In the genomic region with DNA sequence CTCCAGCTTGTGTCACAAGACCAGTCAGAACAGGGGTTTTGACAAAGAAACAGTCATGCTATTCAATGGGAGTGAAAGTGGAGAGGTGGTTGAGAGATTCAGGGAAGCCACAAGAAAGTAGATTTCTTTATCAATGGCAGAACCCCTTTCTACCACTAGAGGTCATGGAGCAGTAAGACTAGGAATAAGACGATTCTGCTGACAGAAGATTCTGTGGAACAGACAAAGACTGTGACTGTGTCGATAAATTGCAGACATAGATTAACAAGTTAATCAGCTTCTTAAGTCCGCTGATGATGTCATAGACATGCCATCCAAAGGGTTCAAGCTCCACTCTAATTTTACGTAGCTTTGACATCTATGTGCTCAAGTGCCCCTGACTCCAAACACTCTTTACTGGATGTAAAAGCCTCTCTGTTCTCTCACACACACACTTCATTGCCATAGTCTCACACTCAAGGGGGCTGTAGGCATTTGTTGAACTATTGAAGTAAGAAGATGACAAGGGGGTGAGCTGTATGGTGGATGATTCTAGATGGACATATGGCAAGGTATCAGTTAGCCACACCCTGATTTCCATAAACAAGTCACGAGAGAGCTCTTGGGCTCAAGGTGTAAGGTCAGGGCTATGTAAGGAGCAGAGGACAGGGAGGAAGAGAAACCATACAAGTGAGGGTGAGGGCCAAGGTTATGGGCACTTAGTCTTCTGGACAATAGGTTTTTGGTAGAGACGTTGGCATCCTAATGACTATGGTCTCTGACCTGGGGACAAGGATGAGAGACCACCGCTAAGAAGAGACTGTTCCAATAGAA, we compare ENCODE assay signal across 9 mouse cellular contexts.
DNase-seq lines count a peak whose midpoint lies in the region; ATAC-seq and TF ChIP-seq lines count a peak whose summit lies in the region.
"Had no signal": no experiment of that assay in that cellular context is flagged by ENCODE, and none has a peak within 500 bp of the region (broad histone marks: within the 10 kb centered on the region; RNA-seq: fewer than 3 reads in every experiment).

No protein-coding gene starts in this region.

- no peaks in the 10 kb centered on the region for H3K36me3 ChIP-seq in heart, adult 2 months (ENCODE audit: control insufficient read depth, insufficient read depth, low read length)
- no peaks in the 10 kb centered on the region for H3K36me3 ChIP-seq in forebrain, embryonic 12.5 days (replicated peaks)
- H3K36me3 ChIP-seq in liver, postnatal 0 days (replicated peaks; ENCODE audit: insufficient read depth, low read length): no peaks in the 10 kb centered on the region
- no peaks in the 10 kb centered on the region for H3K36me3 ChIP-seq in stomach, embryonic 16.5 days (ENCODE audit: control insufficient read depth, insufficient read depth, low read length)

- no peaks in the 10 kb centered on the region for H3K79me2 ChIP-seq in heart, adult 2 months (replicated peaks; ENCODE audit: control insufficient read depth, insufficient read depth, low read length)

- DNase-seq in heart, adult 2 months: no peak
- DNase-seq in heart, postnatal 36 days: no peak
- peak; percentile 62 for DNase-seq in thymus, postnatal 14 days
- no peak for DNase-seq in thymus, postnatal 36 days
- DNase-seq in liver, postnatal 0 days: no peak
- no peak for DNase-seq in right cerebral cortex, postnatal 4 days

- no peak overlapping the region for H3K4me2 ChIP-seq in forebrain, embryonic 12.5 days
- H3K4me2 ChIP-seq in liver, postnatal 0 days (ENCODE audit: low read depth, low read length): no peak overlapping the region
- no peak overlapping the region for H3K4me2 ChIP-seq in stomach, embryonic 16.5 days (ENCODE audit: low read depth, low read length)

- H3K4me1 ChIP-seq in heart, adult 2 months (ENCODE audit: control insufficient read depth, insufficient read depth, low read length): peaks cover 6% of the 10 kb centered on the region
- no peaks in the 10 kb centered on the region for H3K4me1 ChIP-seq in forebrain, embryonic 12.5 days
- 0 out of 2 replicates have a peak, but pooled peaks cover 3% of the 10 kb centered on the region for H3K4me1 ChIP-seq in liver, postnatal 0 days (ENCODE audit: insufficient read depth)
- peaks cover 3% of the 10 kb centered on the region; the same call in 1 of the 2 replicates for H3K4me1 ChIP-seq in stomach, embryonic 16.5 days (ENCODE audit: control insufficient read depth, insufficient read depth, low read length)

- peak; percentile 64 for ATAC-seq in forebrain, embryonic 12.5 days (ENCODE audit: low FRiP score)
- ATAC-seq in liver, postnatal 0 days: no peak
- ATAC-seq in stomach, embryonic 16.5 days (ENCODE audit: insufficient read depth, low FRiP score): peak; percentile 20; the same call in 1 of the 2 replicates

- TF ChIP-seq EP300 in heart, adult 2 months (IDR thresholded peaks at IDR 0.05; ENCODE audit: insufficient read depth, low read depth, low read length): no peak
- no peak for TF ChIP-seq EP300 in liver, postnatal 0 days (IDR thresholded peaks at IDR 0.05; ENCODE audit: low read depth)

- intact Hi-C loops in heart, adult 2 months (cut with DNase I): loop anchor here (1.0 to 5.0 kb wide), 5 partner anchors 38 to 439 kb away; no protein-coding TSS in a partner anchor
- intact Hi-C loops in heart, postnatal 36 days (cut with DNase I): loop anchor here (1.0 to 5.0 kb wide), 6 partner anchors 113 to 439 kb away; partner anchors contain the start of gene Nck2

- TF ChIP-seq CTCF in heart, adult 2 months (IDR thresholded peaks at IDR 0.05): peak; percentile 92
- peak; percentile 82 for TF ChIP-seq CTCF in liver, postnatal 0 days (IDR thresholded peaks at IDR 0.05; ENCODE audit: low read depth)

- no peaks in the 10 kb centered on the region for H3K27me3 ChIP-seq in heart, adult 2 months (ENCODE audit: control insufficient read depth, insufficient read depth, low read length)
- H3K27me3 ChIP-seq in forebrain, embryonic 12.5 days: peaks cover 7% of the 10 kb centered on the region; the same call in 1 of the 2 replicates
- H3K27me3 ChIP-seq in liver, postnatal 0 days (ENCODE audit: insufficient read depth, low read length): no peaks in the 10 kb centered on the region
- H3K27me3 ChIP-seq in stomach, embryonic 16.5 days (ENCODE audit: control insufficient read depth, insufficient read depth, low read length): no peaks in the 10 kb centered on the region

- no peak overlapping the region for H3K9ac ChIP-seq in heart, adult 2 months (ENCODE audit: low read depth, low read length)
- no peak overlapping the region for H3K9ac ChIP-seq in forebrain, embryonic 12.5 days
- no peak overlapping the region for H3K9ac ChIP-seq in liver, postnatal 0 days (replicated peaks)
- H3K9ac ChIP-seq in stomach, embryonic 16.5 days (ENCODE audit: low read length): no peak overlapping the region

- no peak overlapping the region for H3K27ac ChIP-seq in heart, adult 2 months
- H3K27ac ChIP-seq in forebrain, embryonic 12.5 days: no peak overlapping the region
- H3K27ac ChIP-seq in liver, postnatal 0 days (ENCODE audit: low read depth): no peak overlapping the region
- H3K27ac ChIP-seq in stomach, embryonic 16.5 days (ENCODE audit: low read length): no peak overlapping the region

- TF ChIP-seq POLR2A in heart, adult 2 months (IDR thresholded peaks at IDR 0.05; ENCODE audit: insufficient read depth, low read depth, low read length): no peak

- H3K4me3 ChIP-seq in heart, adult 2 months: no peak overlapping the region
- no peak overlapping the region for H3K4me3 ChIP-seq in forebrain, embryonic 12.5 days (replicated peaks)
- no peak overlapping the region for H3K4me3 ChIP-seq in liver, postnatal 0 days (ENCODE audit: low read depth, low read length)
- H3K4me3 ChIP-seq in stomach, embryonic 16.5 days (replicated peaks; ENCODE audit: low read length): no peak overlapping the region
- H3K4me3 ChIP-seq: myocyte had no signal

- 47% methylated on average over 7 of the region's 7 CpGs for WGBS in heart, adult 2 months
- WGBS in forebrain, embryonic 12.5 days: 53% methylated on average over 7 of the region's 7 CpGs
- 45% methylated on average over 7 of the region's 7 CpGs for WGBS in liver, postnatal 0 days (ENCODE audit: insufficient replicate concordance)
- WGBS in stomach, embryonic 16.5 days: 42% methylated on average over 7 of the region's 7 CpGs

- H3K9me3 ChIP-seq in forebrain, embryonic 12.5 days: no peaks in the 10 kb centered on the region
- H3K9me3 ChIP-seq in liver, postnatal 0 days (ENCODE audit: low read length): no peaks in the 10 kb centered on the region
- H3K9me3 ChIP-seq in stomach, embryonic 16.5 days (replicated peaks; ENCODE audit: control insufficient read depth, low read length): no peaks in the 10 kb centered on the region
